Mouse (Mus musculus) layer of hippocampus, postnatal 36 days (tissue): ENCODE measurements at regions not wholly inside any gene's neighbourhood (a gene's known extent, or its start where the extent isn't known, plus 50 kb on each side); places are given as distances from the start of the nearest gene placed in this dataset.

Experiments
- DNase-seq, 2 experiments: peaks; one replicate each; pipeline ENCODE4 v3.0.0; 2022

GRCm38 (mm10) chr14:104006426-104006825 lies 162.2 kb upstream of the Ednrb start:
- DNase-seq = no peak

- DNase-seq = no peak
These were observed 160.9 kb upstream of the Ednrb start for GRCm38 (mm10) chr14:104005132-104005531.

GRCm38 (mm10) chr14:104002421-104002820 lies 158.2 kb upstream of the Ednrb start:
- no peak for DNase-seq

GRCm38 (mm10) chr14:103990418-103990817 lies 146.2 kb upstream of the Ednrb start:
- no peak for DNase-seq

- no peak for DNase-seq
These were observed 145.7 kb upstream of the Ednrb start for GRCm38 (mm10) chr14:103989949-103990348.

GRCm38 (mm10) chr14:103987266-103987665 lies 143.1 kb upstream of the Ednrb start:
- DNase-seq = no peak

GRCm38 (mm10) chr14:103984349-103984748 lies 140.1 kb upstream of the Ednrb start:
- DNase-seq = no peak

- DNase-seq = no peak
These were observed 134.6 kb upstream of the Ednrb start for GRCm38 (mm10) chr14:103978808-103979207.

- no peak for DNase-seq
These were observed 133.6 kb upstream of the Ednrb start for GRCm38 (mm10) chr14:103977769-103978168.

GRCm38 (mm10) chr14:103973955-103974354 lies 129.8 kb upstream of the Ednrb start:
- no peak for DNase-seq

- DNase-seq = no peak
These were observed 128.9 kb upstream of the Ednrb start for GRCm38 (mm10) chr14:103973111-103973510.

GRCm38 (mm10) chr14:103969305-103969704 lies 125.1 kb upstream of the Ednrb start:
- no peak for DNase-seq

- DNase-seq = no peak
These were observed 122.1 kb upstream of the Ednrb start for GRCm38 (mm10) chr14:103966293-103966692.

- DNase-seq = no peak
These were observed 118.2 kb upstream of the Ednrb start for GRCm38 (mm10) chr14:103962303-103962881.

GRCm38 (mm10) chr14:103951899-103952298 lies 107.7 kb upstream of the Ednrb start:
- no peak for DNase-seq

- no peak for DNase-seq
These were observed 105.7 kb upstream of the Ednrb start for GRCm38 (mm10) chr14:103949950-103950349.

GRCm38 (mm10) chr14:103948026-103948777 lies 104.0 kb upstream of the Ednrb start:
- DNase-seq = no peak

GRCm38 (mm10) chr14:103945753-103946152 lies 101.6 kb upstream of the Ednrb start:
- DNase-seq = no peak

GRCm38 (mm10) chr14:103939867-103940266 lies 95.7 kb upstream of the Ednrb start:
- DNase-seq = no peak

- DNase-seq = no peak
These were observed 94.7 kb upstream of the Ednrb start for GRCm38 (mm10) chr14:103938937-103939336.

- no peak for DNase-seq
These were observed 94.0 kb upstream of the Ednrb start for GRCm38 (mm10) chr14:103938201-103938600.

- DNase-seq = no peak
These were observed 93.5 kb upstream of the Ednrb start for GRCm38 (mm10) chr14:103937700-103938099.

- DNase-seq = no peak
These were observed 89.6 kb upstream of the Ednrb start for GRCm38 (mm10) chr14:103933813-103934212.

- no peak for DNase-seq
These were observed 88.0 kb upstream of the Ednrb start for GRCm38 (mm10) chr14:103932170-103932569.
